Mouse (Mus musculus) liver, embryonic 12.5 days (tissue): ENCODE data around the gene Slc44a1. TPM values are rescaled to one million over a fixed set of nuclear protein-coding genes. Genes with fewer than 3 reads are reported as not detected.
A peak's percentile ranks its signal among the peaks of the same experiment; 100 is the strongest.

Experiments
- ATAC-seq: fragments of 200-750 bp; cut with Nextera tagmentation; 2 replicates; pipeline ENCODE4 v1.8.0; 2017; ENCODE audit warnings: moderate number of reproducible peaks, mild to moderate bottlenecking, moderate library complexity
- H3K27ac ChIP-seq: fragments of 300-500 bp; sonication (generic); 2 replicates; pipeline ENCODE4 v1.5.1; 2016; ENCODE audit warnings: mild to moderate bottlenecking
- H3K27me3 ChIP-seq: fragments of 300-500 bp; sonication (generic); replicated peaks from 2 replicates; pipeline ENCODE4 v1.6.1; 2016; ENCODE audit warnings: mild to moderate bottlenecking, moderate library complexity
- H3K36me3 ChIP-seq: fragments of 300-500 bp; sonication (generic); 2 replicates; pipeline ENCODE4 v1.6.1; 2016; ENCODE audit warnings: mild to moderate bottlenecking, moderate library complexity
- H3K4me1 ChIP-seq: fragments of 300-500 bp; sonication (generic); 2 replicates; pipeline ENCODE4 v1.6.1; 2016
- H3K4me2 ChIP-seq: fragments of 300-500 bp; sonication (generic); 2 replicates; pipeline ENCODE4 v1.6.1; 2016; ENCODE audit warnings: mild to moderate bottlenecking, moderate library complexity
- H3K4me3 ChIP-seq: fragments of 300-500 bp; sonication (generic); 2 replicates; pipeline ENCODE4 v1.5.1; 2016; ENCODE audit warnings: mild to moderate bottlenecking, moderate library complexity
- H3K9ac ChIP-seq: fragments of 300-500 bp; sonication (generic); 2 replicates; pipeline ENCODE4 v1.6.1; 2016; ENCODE audit warnings: mild to moderate bottlenecking, moderate library complexity
- H3K9me3 ChIP-seq: fragments of 300-500 bp; sonication (generic); replicated peaks from 2 replicates; pipeline ENCODE4 v1.6.1; 2016; ENCODE audit warnings: mild to moderate bottlenecking, moderate library complexity
- WGBS: fragments of 180-500 bp; shearing (Covaris S2); methylation state at CpG from one replicate; pipeline ENCODE4 v1.1.7; 2016; ENCODE audit not compliant: insufficient replicate concordance; 5-methylcytosine and 5-hydroxymethylcytosine counted together
- polyA plus RNA-seq: library from polyadenylated mRNA; unstranded; fragments of >200 nt; fragmentation: Nextera tagmentation; extraction: Ambion mirVana; gene quantifications from 2 replicates; pipeline ENCODE4 v1.2.1, GENCODE M21; 2016

Gene Slc44a1
- polyA plus RNA-seq, 1 experiment from 2014 or later: 14.0 TPM

GRCm38 (mm10) chr4:53438836-53439480, 1.3 kb upstream of the Slc44a1 start:
- Histone ChIP-seq H3K27me3 (peaks cover 36% of the 10 kb centered on the region), H3K4me2 (peak overlapping the region; percentile 96), H3K9ac (peak overlapping the region; percentile 76), H3K36me3 (no peaks in the 10 kb centered on the region), H3K9me3 (no peaks in the 10 kb centered on the region), H3K27ac (peak overlapping the region; percentile 83), H3K4me1 (peaks cover 33% of the 10 kb centered on the region), H3K4me3 (peak overlapping the region; percentile 76)
- ATAC-seq: no peak
- 74% methylated on average over 7 of the region's 7 CpGs for WGBS

DNA sequence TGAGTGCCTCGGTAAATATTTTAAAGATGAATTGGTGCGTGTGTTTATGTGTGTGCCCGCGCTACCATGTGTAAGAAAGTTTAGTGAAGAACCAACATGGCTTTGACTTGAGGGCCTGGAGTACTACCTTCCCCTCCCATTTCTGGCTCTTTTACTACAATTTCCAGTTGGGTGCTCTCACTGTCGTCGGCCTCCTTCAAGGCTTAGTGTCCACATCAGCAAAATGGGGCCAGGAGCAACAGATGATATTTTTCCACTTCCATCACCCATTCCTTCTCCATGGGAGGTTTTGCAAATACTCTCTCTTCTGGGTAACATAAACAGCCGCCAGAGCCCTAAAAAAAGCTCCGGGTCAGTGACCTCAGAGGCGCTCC, 590 bp upstream of the Slc44a1 start:
- Histone ChIP-seq H3K4me3 (peak overlapping the region; percentile 76), H3K36me3 (no peaks in the 10 kb centered on the region), H3K27me3 (peaks cover 39% of the 10 kb centered on the region), H3K4me2 (peak overlapping the region; percentile 96), H3K4me1 (peaks cover 33% of the 10 kb centered on the region), H3K9ac (peak overlapping the region; percentile 76), H3K27ac (peak overlapping the region; percentile 83), H3K9me3 (no peaks in the 10 kb centered on the region)
- 15% methylated on average over 9 of the region's 9 CpGs for WGBS
- ATAC-seq: peak; percentile 13; the same call in 1 of the 2 replicates

DNA sequence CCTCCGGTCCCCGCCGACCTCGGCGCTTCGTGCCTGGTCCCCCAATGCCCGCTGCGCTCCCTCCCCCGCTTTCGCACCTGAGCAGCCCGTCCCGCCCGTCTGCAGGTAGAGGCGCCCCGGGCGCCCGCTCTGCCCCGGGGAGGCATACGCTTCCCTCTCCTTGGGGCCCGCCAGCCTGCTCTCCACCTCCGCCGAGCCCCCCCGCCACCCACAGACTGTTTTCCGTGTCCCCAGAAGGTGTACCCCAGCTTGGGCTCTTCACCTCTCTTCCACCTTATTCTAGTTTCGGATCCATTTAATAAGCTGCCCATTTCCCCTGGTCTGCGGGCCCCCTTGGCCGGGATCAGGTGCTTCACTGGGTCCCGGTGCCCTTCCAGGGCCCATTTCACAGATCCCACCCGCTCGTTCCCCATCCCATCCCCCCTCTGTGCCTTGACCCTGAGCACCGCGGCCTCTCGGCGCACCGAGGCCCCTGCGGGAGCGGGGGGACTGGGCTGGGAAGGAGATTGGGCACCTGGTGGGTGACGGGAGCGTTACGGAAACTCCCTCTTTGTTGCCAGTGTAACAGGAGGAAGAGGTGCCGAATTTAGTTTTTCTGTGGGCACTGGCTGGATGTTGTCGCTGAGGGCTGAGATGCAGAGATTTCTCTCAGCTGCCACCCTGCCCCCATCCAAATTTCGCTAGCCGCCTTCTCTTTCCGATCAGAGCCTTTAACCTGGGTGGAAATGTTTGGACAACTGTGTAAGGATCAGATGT, 781 bp downstream of the Slc44a1 start:
- Histone ChIP-seq H3K4me1 (peaks cover 33% of the 10 kb centered on the region), H3K9me3 (no peaks in the 10 kb centered on the region), H3K9ac (peak overlapping the region; percentile 76), H3K27ac (peak overlapping the region; percentile 83; the same call in 1 of the 2 replicates), H3K4me3 (peak overlapping the region; percentile 76), H3K36me3 (no peaks in the 10 kb centered on the region), H3K27me3 (peaks cover 40% of the 10 kb centered on the region), H3K4me2 (peak overlapping the region; percentile 96)
- no peak; the same call in 1 of the 2 replicates for ATAC-seq
- 2% methylated on average over 45 of the region's 45 CpGs for WGBS

- Histone ChIP-seq H3K9me3 (no peaks in the 10 kb centered on the region), H3K36me3 (no peaks in the 10 kb centered on the region), H3K27me3 (peaks cover 43% of the 10 kb centered on the region), H3K27ac (no peak overlapping the region), H3K9ac (no peak overlapping the region), H3K4me2 (peak overlapping the region; percentile 96), H3K4me3 (peak overlapping the region; percentile 76), H3K4me1 (peaks cover 30% of the 10 kb centered on the region)
- 32% methylated on average over 4 of the region's 4 CpGs for WGBS
- ATAC-seq: no peak
Observed at GRCm38 (mm10) chr4:53441683-53442082, 1.5 kb downstream of the Slc44a1 start.

GRCm38 (mm10) chr4:53446216-53446615, 6.0 kb downstream of the Slc44a1 start:
- no peak for ATAC-seq
- no peak overlapping the region for H3K4me2 ChIP-seq
- H3K4me3 ChIP-seq: no peak overlapping the region
- peaks cover 29% of the 10 kb centered on the region for H3K27me3 ChIP-seq
- 58% methylated on average over 3 of the region's 3 CpGs for WGBS
- H3K36me3 ChIP-seq: no peaks in the 10 kb centered on the region
- H3K9me3 ChIP-seq: no peaks in the 10 kb centered on the region
- no peak overlapping the region for H3K27ac ChIP-seq
- peaks cover under 1% of the 10 kb centered on the region; the same call in 1 of the 2 replicates for H3K4me1 ChIP-seq
- H3K9ac ChIP-seq: no peak overlapping the region

- ATAC-seq: no peak
- no peaks in the 10 kb centered on the region for H3K9me3 ChIP-seq
- peaks cover 14% of the 10 kb centered on the region for H3K27me3 ChIP-seq
- peaks cover 12% of the 10 kb centered on the region; the same call in 1 of the 2 replicates for H3K4me1 ChIP-seq
- no peak overlapping the region for H3K27ac ChIP-seq
- H3K36me3 ChIP-seq: no peaks in the 10 kb centered on the region
- no peak overlapping the region for H3K4me2 ChIP-seq
- WGBS: 88% methylated on average over 4 of the region's 4 CpGs
- H3K4me3 ChIP-seq: no peak overlapping the region
- no peak overlapping the region for H3K9ac ChIP-seq
Observed at GRCm38 (mm10) chr4:53447773-53448172, 7.6 kb downstream of the Slc44a1 start.

DNA sequence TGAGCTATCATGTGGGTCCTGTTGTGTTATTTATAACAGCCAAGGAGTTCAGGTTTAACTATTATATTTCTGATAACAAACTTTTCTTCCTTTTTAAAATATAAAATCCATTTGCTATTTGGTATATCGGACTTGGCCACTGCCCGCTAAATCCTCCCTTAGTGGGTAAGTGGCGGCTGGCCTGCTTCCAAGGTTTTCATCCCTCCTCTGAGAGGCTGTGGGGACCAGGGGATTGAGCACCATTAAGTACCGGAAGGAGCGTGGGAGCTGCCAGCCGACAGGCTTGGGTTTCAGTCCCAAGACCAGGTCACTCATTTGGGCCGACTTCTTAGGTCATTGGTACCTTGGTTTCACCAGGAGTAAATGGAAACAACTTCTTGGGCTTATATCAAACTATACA, 10.5 kb downstream of the Slc44a1 start:
- Histone ChIP-seq H3K27me3 (0 out of 2 replicates have a peak, but pooled peaks cover 4% of the 10 kb centered on the region), H3K4me1 (peaks cover 17% of the 10 kb centered on the region), H3K4me2 (no peak overlapping the region), H3K36me3 (no peaks in the 10 kb centered on the region), H3K9me3 (no peaks in the 10 kb centered on the region), H3K4me3 (no peak overlapping the region), H3K9ac (no peak overlapping the region), H3K27ac (no peak overlapping the region)
- ATAC-seq: no peak
- WGBS: 78% methylated on average over 7 of the region's 7 CpGs

DNA sequence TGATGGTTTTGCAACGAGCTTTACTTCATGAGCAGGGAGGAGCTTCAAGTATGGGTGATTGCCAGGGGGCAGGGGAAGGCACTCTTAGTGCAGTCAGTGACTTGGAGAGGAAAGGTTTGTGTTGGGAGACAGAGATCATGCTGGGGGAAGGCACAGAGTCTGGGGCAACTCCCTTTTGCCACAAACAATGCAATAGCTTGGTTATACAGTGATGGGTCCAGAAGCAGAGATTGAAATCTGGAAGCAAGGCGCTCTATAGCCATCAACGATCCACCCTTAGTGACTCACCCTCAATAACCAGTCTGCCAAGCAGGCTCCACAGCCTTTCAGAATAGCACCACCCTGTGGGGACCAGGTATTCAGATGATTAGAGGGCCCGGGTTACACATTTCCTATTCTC, 11.7 kb downstream of the Slc44a1 start:
- peaks cover 17% of the 10 kb centered on the region for H3K4me1 ChIP-seq
- no peak for ATAC-seq
- H3K27me3 ChIP-seq: no peaks in the 10 kb centered on the region
- H3K9ac ChIP-seq: no peak overlapping the region
- 51% methylated on average over 4 of the region's 4 CpGs for WGBS
- H3K4me2 ChIP-seq: no peak overlapping the region
- H3K27ac ChIP-seq: no peak overlapping the region
- no peak overlapping the region for H3K4me3 ChIP-seq
- H3K9me3 ChIP-seq: no peaks in the 10 kb centered on the region
- no peaks in the 10 kb centered on the region for H3K36me3 ChIP-seq

DNA sequence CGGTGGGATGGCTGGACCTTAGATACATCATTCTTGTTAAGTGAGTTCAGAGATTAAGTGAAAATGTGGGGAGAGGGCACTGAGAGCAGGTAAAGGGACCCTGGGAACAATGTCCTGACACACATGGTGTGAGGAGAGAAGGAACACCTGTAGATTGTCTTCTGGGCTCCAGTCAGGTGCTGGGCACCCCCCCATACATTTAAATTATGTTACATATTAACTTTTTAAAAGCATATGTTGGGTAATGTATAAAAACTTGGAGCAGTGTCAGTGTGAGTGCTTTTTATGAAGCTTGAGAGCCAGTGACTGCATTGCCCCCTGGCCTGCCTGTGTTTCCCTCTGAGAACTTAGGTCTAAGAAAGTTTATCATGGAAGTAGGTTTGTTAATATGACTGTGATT, 12.2 kb downstream of the Slc44a1 start:
- Histone ChIP-seq H3K4me3 (no peak overlapping the region), H3K4me1 (peaks cover 17% of the 10 kb centered on the region), H3K4me2 (no peak overlapping the region), H3K36me3 (no peaks in the 10 kb centered on the region), H3K27ac (no peak overlapping the region), H3K9me3 (no peaks in the 10 kb centered on the region), H3K27me3 (no peaks in the 10 kb centered on the region), H3K9ac (no peak overlapping the region)
- no peak for ATAC-seq
- 41% methylated on average over 1 of the region's 1 CpGs for WGBS

DNA sequence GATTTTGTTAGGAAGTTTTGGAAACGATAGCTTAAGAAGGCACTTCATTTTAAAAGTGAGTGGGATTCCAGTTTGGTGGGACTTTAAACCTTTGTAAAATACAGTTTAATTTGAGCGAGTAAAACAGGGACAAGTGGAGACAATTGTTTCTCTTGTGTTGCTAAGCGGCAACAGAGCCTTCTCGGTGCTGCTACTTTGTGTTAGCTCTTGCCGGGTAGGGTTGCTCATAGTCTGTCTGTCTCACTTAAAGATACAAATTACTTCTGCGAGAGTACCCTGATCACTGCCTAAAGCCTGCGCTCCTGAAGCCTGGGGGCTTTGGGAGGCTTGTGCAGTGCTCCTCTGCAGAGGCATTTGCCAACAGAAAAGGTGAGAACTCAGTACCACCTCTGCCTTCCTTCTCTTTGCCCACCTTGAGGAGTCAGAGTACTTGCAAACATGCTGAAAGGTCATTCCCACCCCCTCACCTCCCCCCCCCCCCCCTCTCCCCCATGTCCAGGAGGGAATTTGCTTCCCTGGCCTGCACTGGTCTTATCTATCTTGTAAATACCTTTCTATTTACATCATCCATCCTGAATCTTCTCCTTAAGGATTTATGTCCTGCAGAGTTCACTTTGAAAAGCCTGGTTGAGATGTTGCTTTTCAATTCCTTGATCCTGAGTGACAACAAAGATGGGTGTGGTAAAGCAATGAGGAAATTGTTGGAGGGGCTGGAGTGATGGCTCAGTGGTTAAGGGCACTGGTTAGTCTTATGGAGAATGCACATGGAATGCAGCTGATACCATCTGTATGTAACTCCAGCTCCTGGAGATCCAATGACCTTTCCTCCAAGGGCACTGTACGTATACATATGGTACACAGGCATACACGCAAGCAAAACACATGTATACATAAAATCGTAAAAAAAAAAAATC, 13.0 kb downstream of the Slc44a1 start:
- no peak overlapping the region for H3K4me2 ChIP-seq
- H3K27ac ChIP-seq: no peak overlapping the region
- H3K9ac ChIP-seq: no peak overlapping the region
- H3K36me3 ChIP-seq: no peaks in the 10 kb centered on the region
- no peak overlapping the region for H3K4me3 ChIP-seq
- H3K4me1 ChIP-seq: peaks cover 17% of the 10 kb centered on the region
- no peaks in the 10 kb centered on the region for H3K27me3 ChIP-seq
- no peaks in the 10 kb centered on the region for H3K9me3 ChIP-seq
- WGBS: 68% methylated on average over 10 of the region's 10 CpGs
- ATAC-seq: no peak

- Histone ChIP-seq H3K9me3 (no peaks in the 10 kb centered on the region), H3K4me2 (no peak overlapping the region), H3K27ac (no peak overlapping the region), H3K4me3 (no peak overlapping the region), H3K27me3 (no peaks in the 10 kb centered on the region), H3K9ac (no peak overlapping the region), H3K36me3 (no peaks in the 10 kb centered on the region), H3K4me1 (peaks cover 26% of the 10 kb centered on the region)
- 78% methylated on average over 2 of the region's 2 CpGs for WGBS
- ATAC-seq: no peak
Observed at GRCm38 (mm10) chr4:53455885-53456284, 15.7 kb downstream of the Slc44a1 start.
